In the genomic region with DNA sequence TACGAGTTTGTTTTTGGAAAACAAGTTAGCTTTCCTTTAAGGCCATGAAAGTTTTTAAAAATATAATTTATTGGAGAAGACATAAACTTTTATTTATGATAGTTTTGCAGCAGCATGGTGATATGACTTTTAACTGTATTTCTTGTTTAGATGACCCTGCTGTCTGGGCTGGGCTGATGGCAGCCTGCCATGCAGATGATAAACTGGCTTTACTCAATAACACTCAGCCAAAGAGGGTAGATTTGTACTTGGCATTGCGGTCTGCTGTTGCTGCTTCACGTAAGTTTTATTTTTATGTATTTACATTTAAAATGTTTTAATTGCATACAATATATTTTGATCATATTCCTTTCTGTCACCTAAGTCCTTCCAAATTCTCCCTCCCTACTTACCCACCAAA, we compare ENCODE assay signal across 22 mouse cellular contexts. TPM values are rescaled to one million over a fixed set of nuclear protein-coding genes. Genes with fewer than 3 reads are reported as not detected.
DNase-seq lines count a peak whose midpoint lies in the region; ATAC-seq lines count a peak whose summit lies in the region.
"Had no signal": no experiment of that assay in that cellular context is flagged by ENCODE, and none has a peak within 500 bp of the region (broad histone marks: within the 10 kb centered on the region; RNA-seq: fewer than 3 reads in every experiment).

No protein-coding gene starts in this region.

- no peaks in the 10 kb centered on the region for H3K27me3 ChIP-seq in heart, embryonic 10.5 days (ENCODE audit: insufficient read depth, poor library complexity, severe bottlenecking)
- H3K27me3 ChIP-seq in kidney, embryonic 15.5 days: no peaks in the 10 kb centered on the region
- H3K27me3 ChIP-seq in hindbrain, embryonic 13.5 days: no peaks in the 10 kb centered on the region
- H3K27me3 ChIP-seq: forebrain, embryonic 13.5 days; limb, embryonic 13.5 days; liver, embryonic 13.5 days; lung, embryonic 15.5 days had no signal

- no peak overlapping the region for H3K9ac ChIP-seq in kidney, embryonic 15.5 days
- no peak overlapping the region for H3K9ac ChIP-seq in hindbrain, embryonic 13.5 days
- H3K9ac ChIP-seq: forebrain, embryonic 13.5 days; limb, embryonic 13.5 days; liver, embryonic 13.5 days; lung, embryonic 15.5 days had no signal

- no peaks in the 10 kb centered on the region for H3K9me3 ChIP-seq in heart, embryonic 10.5 days
- no peaks in the 10 kb centered on the region for H3K9me3 ChIP-seq in kidney, embryonic 15.5 days (replicated peaks)
- H3K9me3 ChIP-seq in hindbrain, embryonic 13.5 days: no peaks in the 10 kb centered on the region
- H3K9me3 ChIP-seq: forebrain, embryonic 13.5 days; G1E; limb, embryonic 13.5 days; liver, embryonic 13.5 days; lung, embryonic 15.5 days had no signal

- peak; percentile 2 for DNase-seq in heart, adult 8-10 months (ENCODE audit: low spot score)
- no peak for DNase-seq in heart, embryonic 10.5 days (ENCODE audit: low spot score)
- peak; percentile 24 to 45 for DNase-seq in kidney, postnatal 4 days
- DNase-seq in adipocyte (ENCODE audit: low spot score): peak; percentile 59
- DNase-seq in adrenal gland, postnatal 14 days: peak; percentile 77
- no peak for DNase-seq in natural killer cell, adult 2 months (ENCODE audit: low spot score in 2 of 2)
- DNase-seq: cerebellum, adult 2 months; layer of hippocampus, postnatal 36 days; liver, embryonic 13.5 days; right cerebral cortex, adult 18-20 months; thymus, postnatal 14 days had no signal

- H3K4me3 ChIP-seq in heart, embryonic 10.5 days: no peak overlapping the region
- H3K4me3 ChIP-seq in kidney, embryonic 15.5 days (replicated peaks): no peak overlapping the region
- H3K4me3 ChIP-seq in hindbrain, embryonic 13.5 days: no peak overlapping the region
- H3K4me3 ChIP-seq: forebrain, embryonic 13.5 days; heart, adult 2 months; layer of hippocampus, adult 2 months; limb, embryonic 13.5 days; liver, embryonic 13.5 days; lung, embryonic 15.5 days had no signal

- H3K36me3 ChIP-seq in heart, embryonic 10.5 days: peaks cover 52% of the 10 kb centered on the region
- peaks cover 65% of the 10 kb centered on the region for H3K36me3 ChIP-seq in kidney, embryonic 15.5 days
- peaks cover 65% of the 10 kb centered on the region for H3K36me3 ChIP-seq in hindbrain, embryonic 13.5 days

- 91% methylated on average over 3 of the region's 3 CpGs for WGBS in heart, embryonic 10.5 days
- WGBS in kidney, embryonic 15.5 days: 71% methylated on average over 3 of the region's 3 CpGs
- 94% methylated on average over 3 of the region's 3 CpGs for WGBS in hindbrain, embryonic 13.5 days

- H3K27ac ChIP-seq in heart, embryonic 10.5 days: no peak overlapping the region
- H3K27ac ChIP-seq in kidney, embryonic 15.5 days: no peak overlapping the region
- H3K27ac ChIP-seq in hindbrain, embryonic 13.5 days: no peak overlapping the region
- H3K27ac ChIP-seq: forebrain, embryonic 13.5 days; heart, adult 2 months; hindbrain, postnatal 0 days; layer of hippocampus, adult 2 months; limb, embryonic 13.5 days; liver, embryonic 13.5 days; lung, embryonic 15.5 days had no signal

- H3K4me2 ChIP-seq in kidney, embryonic 15.5 days: no peak overlapping the region
- H3K4me2 ChIP-seq in hindbrain, embryonic 13.5 days: no peak overlapping the region
- H3K4me2 ChIP-seq: forebrain, embryonic 13.5 days; limb, embryonic 13.5 days; liver, embryonic 13.5 days; lung, embryonic 15.5 days had no signal

- H3K4me1 ChIP-seq in heart, embryonic 10.5 days: no peaks in the 10 kb centered on the region
- H3K4me1 ChIP-seq in kidney, embryonic 15.5 days: no peaks in the 10 kb centered on the region
- no peaks in the 10 kb centered on the region for H3K4me1 ChIP-seq in hindbrain, embryonic 13.5 days (replicated peaks)
- H3K4me1 ChIP-seq: forebrain, embryonic 13.5 days; limb, embryonic 13.5 days; liver, embryonic 13.5 days; lung, embryonic 15.5 days had no signal

- ATAC-seq in kidney, embryonic 15.5 days (replicated peaks; ENCODE audit: low FRiP score): no peak
- no peak for ATAC-seq in hindbrain, embryonic 13.5 days (ENCODE audit: low FRiP score)
- ATAC-seq: forebrain, embryonic 13.5 days; hindbrain, postnatal 0 days; intestine, postnatal 0 days; midbrain, embryonic 16.5 days had no signal

RNA-seq across cellular contexts. Expression of gene Ttc37, which starts 58.6 kb away (rescaled TPM):
- total RNA-seq in heart, adult 8-10 months (2022): 10 to 100 TPM in 3 of 4 experiments, 1 to 10 TPM in 1; 8.8 to 11.0 (median 10.2) TPM
- polyA plus RNA-seq in heart, embryonic 10.5 days (2016; fragmentation: Nextera tagmentation; extraction: Ambion mirVana): 10.8 and 11.0 TPM in 2 replicates
- 13.3 and 15.7 TPM in 2 replicates for polyA plus RNA-seq in kidney, embryonic 15.5 days (2015; fragmentation: Nextera tagmentation; extraction: Ambion mirVana)
- 24.6 and 27.6 TPM in 2 replicates for total RNA-seq in adrenal gland, postnatal 14 days (2021)
- polyA plus RNA-seq in hindbrain, embryonic 13.5 days (2015; fragmentation: Nextera tagmentation; extraction: Ambion mirVana): 9.0 and 10.0 TPM in 2 replicates

RNA-seq across cellular contexts. Expression of gene Arsk, which starts 58.6 kb away (rescaled TPM):
- 1 to 10 TPM; 4.3 to 5.7 (median 5.0) TPM for total RNA-seq in heart, adult 8-10 months (2022)
- polyA plus RNA-seq in heart, embryonic 10.5 days (2016; fragmentation: Nextera tagmentation; extraction: Ambion mirVana): 2.7 and 3.8 TPM in 2 replicates
- polyA plus RNA-seq in kidney, embryonic 15.5 days (2015; fragmentation: Nextera tagmentation; extraction: Ambion mirVana): 9.3 and 10.5 TPM in 2 replicates
- 6.7 and 7.7 TPM in 2 replicates for total RNA-seq in adrenal gland, postnatal 14 days (2021)
- 4.1 and 4.7 TPM in 2 replicates for polyA plus RNA-seq in hindbrain, embryonic 13.5 days (2015; fragmentation: Nextera tagmentation; extraction: Ambion mirVana)

Comparison
In these comparisons a context has a peak if more than half of its experiments do, and no peak if none do; other contexts are left out.
1. DNase-seq: peak in heart, adult 8-10 months (single experiment), kidney, postnatal 4 days (2 of 2), adipocyte (single experiment) and adrenal gland, postnatal 14 days (single experiment); none in heart, embryonic 10.5 days (single experiment) and natural killer cell, adult 2 months (0 of 2).